Mouse (Mus musculus) forebrain, embryonic 12.5 days (tissue): ENCODE data around the gene Dazap2. TPM values are rescaled to one million over a fixed set of nuclear protein-coding genes. Genes with fewer than 3 reads are reported as not detected.

ENCODE experiments used
- ATAC-seq: fragments of 200-750 bp; cut with Nextera tagmentation; 2 replicates; pipeline ENCODE4 v1.8.0; 2017; ENCODE audit warnings: moderate TSS enrichment; ENCODE audit not compliant: low FRiP score
- H3K27ac ChIP-seq: fragments of 300-500 bp; sonication (generic); 2 replicates; pipeline ENCODE4 v1.5.1; 2016; ENCODE audit warnings: mild to moderate bottlenecking
- H3K27me3 ChIP-seq: fragments of 300-500 bp; sonication (generic); 2 replicates; pipeline ENCODE4 v1.6.1; 2016; ENCODE audit warnings: mild to moderate bottlenecking
- H3K36me3 ChIP-seq: fragments of 300-500 bp; sonication (generic); replicated peaks from 2 replicates; pipeline ENCODE4 v1.6.1; 2016; ENCODE audit warnings: mild to moderate bottlenecking
- H3K4me1 ChIP-seq: fragments of 300-500 bp; sonication (generic); 2 replicates; pipeline ENCODE4 v1.6.1; 2016
- H3K4me2 ChIP-seq: fragments of 300-500 bp; sonication (generic); 2 replicates; pipeline ENCODE4 v1.6.1; 2016; ENCODE audit warnings: mild to moderate bottlenecking, moderate library complexity
- H3K4me3 ChIP-seq: fragments of 300-500 bp; sonication (generic); replicated peaks from 2 replicates; pipeline ENCODE4 v1.5.1; 2016; ENCODE audit warnings: mild to moderate bottlenecking
- H3K9ac ChIP-seq: fragments of 300-500 bp; sonication (generic); 2 replicates; pipeline ENCODE4 v1.6.1; 2016; ENCODE audit warnings: mild to moderate bottlenecking
- H3K9me3 ChIP-seq: fragments of 300-500 bp; sonication (generic); 2 replicates; pipeline ENCODE4 v1.6.1; 2016
- WGBS: fragments of 180-500 bp; shearing (Covaris S2); methylation state at CpG from one replicate; pipeline ENCODE4 v1.1.7; 2016; 5-methylcytosine and 5-hydroxymethylcytosine counted together
- polyA plus RNA-seq: library from polyadenylated mRNA; unstranded; fragments of >200 nt; fragmentation: Nextera tagmentation; extraction: Ambion mirVana; gene quantifications from 2 replicates; pipeline ENCODE4 v1.2.1, GENCODE M21; 2016

Gene Dazap2
- polyA plus RNA-seq, 1 experiment from 2014 or later: 197 TPM

DNA sequence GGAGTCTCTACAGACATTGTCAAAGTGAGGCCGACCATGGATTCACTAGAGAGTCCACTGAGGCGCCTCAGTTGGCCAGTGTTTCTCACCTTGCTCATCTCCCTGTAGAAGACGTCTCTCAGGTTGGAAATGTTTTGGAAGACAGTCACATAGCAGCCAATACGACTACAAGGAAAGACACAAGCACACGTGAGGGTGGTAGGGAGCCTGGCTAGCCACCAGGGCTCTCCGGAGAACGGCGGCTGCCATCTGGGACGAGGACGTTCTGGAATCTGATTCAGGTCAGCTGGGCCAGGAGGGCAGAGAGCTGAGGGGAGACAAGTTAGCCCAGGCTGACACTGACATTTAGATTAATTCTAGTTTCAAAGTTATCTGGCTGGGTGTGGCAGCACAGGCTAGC, 35.0 kb downstream of the Dazap2 start:
- Histone ChIP-seq H3K9ac (no peak overlapping the region), H3K4me3 (no peak overlapping the region), H3K4me1 (no peaks in the 10 kb centered on the region), H3K9me3 (no peaks in the 10 kb centered on the region), H3K27me3 (no peaks in the 10 kb centered on the region), H3K36me3 (no peaks in the 10 kb centered on the region), H3K27ac (no peak overlapping the region), H3K4me2 (no peak overlapping the region)
- 87% methylated on average over 10 of the region's 10 CpGs for WGBS
- ATAC-seq: no peak

DNA sequence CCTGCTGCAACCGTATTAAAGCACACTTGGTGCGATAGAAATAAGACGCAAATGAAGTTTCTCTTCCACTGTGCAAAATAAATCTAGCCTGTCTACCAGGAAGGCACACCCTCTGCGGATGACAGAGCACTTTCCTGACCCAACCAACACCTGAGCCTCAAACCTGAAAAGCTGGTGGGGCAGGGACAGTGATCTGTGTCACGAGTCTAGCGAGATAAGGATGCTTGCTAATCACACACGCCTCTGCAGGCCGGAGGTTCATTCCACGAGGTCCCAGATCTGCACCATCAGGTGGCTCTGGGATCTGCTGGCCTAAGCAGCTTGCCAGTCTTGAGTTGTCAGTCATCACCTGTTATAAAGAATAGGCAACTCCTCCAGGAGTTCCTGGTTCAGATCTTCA, 36.5 kb downstream of the Dazap2 start:
- WGBS: 85% methylated on average over 9 of the region's 9 CpGs
- Histone ChIP-seq H3K4me2 (no peak overlapping the region), H3K4me3 (no peak overlapping the region), H3K27ac (no peak overlapping the region), H3K4me1 (no peaks in the 10 kb centered on the region), H3K36me3 (no peaks in the 10 kb centered on the region), H3K27me3 (no peaks in the 10 kb centered on the region), H3K9me3 (no peaks in the 10 kb centered on the region), H3K9ac (no peak overlapping the region)
- ATAC-seq: no peak

DNA sequence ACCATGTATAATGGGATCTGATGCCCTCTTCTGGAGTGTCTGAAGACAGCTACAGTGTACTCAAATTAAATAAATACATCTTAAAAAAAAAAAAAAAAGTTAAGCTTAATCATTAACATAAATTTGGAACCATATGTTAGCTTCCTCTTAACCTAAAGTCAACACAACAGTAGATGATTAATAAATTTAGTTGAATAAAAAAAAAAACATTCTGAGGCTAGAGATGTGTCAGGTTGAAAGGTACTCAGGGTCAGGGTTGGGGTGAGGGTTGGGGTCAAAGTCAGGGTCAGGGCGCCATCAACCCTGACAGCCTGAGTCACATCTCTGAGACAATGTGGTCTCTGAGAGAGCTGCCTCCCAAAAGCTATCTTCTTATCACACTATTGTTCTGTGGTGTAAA, 39.1 kb downstream of the Dazap2 start:
- no peak overlapping the region for H3K4me3 ChIP-seq
- WGBS: 82% methylated on average over 1 of the region's 1 CpGs
- no peak for ATAC-seq
- no peaks in the 10 kb centered on the region for H3K4me1 ChIP-seq
- H3K36me3 ChIP-seq: no peaks in the 10 kb centered on the region
- H3K9ac ChIP-seq: no peak overlapping the region
- H3K27me3 ChIP-seq: no peaks in the 10 kb centered on the region
- no peaks in the 10 kb centered on the region for H3K9me3 ChIP-seq
- H3K27ac ChIP-seq: no peak overlapping the region
- no peak overlapping the region for H3K4me2 ChIP-seq

DNA sequence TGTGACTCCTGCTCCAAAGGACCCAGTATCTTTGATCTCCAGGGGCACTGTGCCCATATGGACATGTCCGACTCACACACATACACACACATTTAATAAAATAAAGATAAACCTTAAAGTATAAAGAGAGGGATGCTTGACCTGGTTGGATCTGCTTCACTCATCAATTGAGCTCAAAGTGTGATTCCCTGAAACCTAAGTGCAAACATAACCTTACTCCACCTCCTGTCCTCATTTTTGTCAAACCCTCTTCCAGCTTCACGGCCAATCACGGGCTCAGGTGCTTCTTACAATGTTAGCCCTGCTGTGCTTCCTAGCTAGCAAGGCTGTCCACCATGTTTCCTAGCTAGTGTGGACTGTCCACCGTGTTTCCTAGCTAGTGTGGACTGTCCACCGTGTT, 40.1 kb downstream of the Dazap2 start:
- H3K27ac ChIP-seq: no peak overlapping the region
- ATAC-seq: no peak
- no peaks in the 10 kb centered on the region for H3K9me3 ChIP-seq
- H3K36me3 ChIP-seq: no peaks in the 10 kb centered on the region
- no peaks in the 10 kb centered on the region for H3K4me1 ChIP-seq
- no peaks in the 10 kb centered on the region for H3K27me3 ChIP-seq
- H3K4me3 ChIP-seq: no peak overlapping the region
- H3K4me2 ChIP-seq: no peak overlapping the region
- 80% methylated on average over 5 of the region's 5 CpGs for WGBS
- no peak overlapping the region for H3K9ac ChIP-seq

DNA sequence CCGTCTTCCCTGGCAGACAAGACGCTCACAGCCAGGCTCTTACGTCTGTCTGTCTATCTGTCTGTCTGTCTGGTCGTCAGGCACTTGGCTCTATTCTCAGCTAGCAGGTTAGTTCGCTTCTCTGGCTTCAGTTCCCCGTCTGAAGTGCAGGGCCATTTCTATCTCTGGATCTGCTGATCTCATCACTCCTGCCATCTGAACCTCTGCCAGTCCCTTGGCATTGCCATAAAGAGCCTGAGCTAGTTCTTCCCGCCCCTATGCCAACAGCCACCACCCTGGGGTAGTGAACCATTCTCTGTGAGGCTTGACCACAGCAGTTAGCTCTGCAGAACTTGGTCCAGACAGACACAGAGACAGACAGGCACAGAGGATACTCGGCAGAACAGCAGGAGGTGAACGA, 45.2 kb downstream of the Dazap2 start:
- Histone ChIP-seq H3K4me3 (no peak overlapping the region), H3K4me1 (no peaks in the 10 kb centered on the region), H3K27me3 (0 out of 2 replicates have a peak, but pooled peaks cover 4% of the 10 kb centered on the region), H3K9ac (no peak overlapping the region), H3K4me2 (no peak overlapping the region), H3K27ac (no peak overlapping the region), H3K36me3 (no peaks in the 10 kb centered on the region), H3K9me3 (no peaks in the 10 kb centered on the region)
- 86% methylated on average over 9 of the region's 9 CpGs for WGBS
- no peak for ATAC-seq

DNA sequence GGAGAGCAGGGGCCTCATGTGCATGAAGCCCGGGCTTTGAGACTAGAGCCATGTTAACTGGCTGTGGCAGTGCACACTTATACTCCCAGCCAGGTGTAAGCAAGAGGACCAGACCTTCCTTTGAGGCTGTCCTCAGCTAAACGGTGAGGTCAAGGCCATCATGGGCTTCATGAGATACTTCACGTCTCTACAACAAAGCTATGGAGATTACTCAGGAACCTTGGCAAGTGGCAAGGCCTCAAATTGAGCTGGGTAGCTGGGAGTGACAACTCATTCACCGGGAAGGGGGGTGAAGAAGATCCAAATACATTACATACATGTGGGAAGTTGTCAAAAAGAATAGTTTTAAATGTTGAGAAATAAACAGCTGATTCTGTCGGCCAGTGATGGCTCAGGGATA, 45.7 kb downstream of the Dazap2 start:
- Histone ChIP-seq H3K36me3 (no peaks in the 10 kb centered on the region), H3K4me1 (no peaks in the 10 kb centered on the region; the same call in 1 of the 2 replicates), H3K4me3 (no peak overlapping the region), H3K27me3 (0 out of 2 replicates have a peak, but pooled peaks cover 4% of the 10 kb centered on the region), H3K27ac (no peak overlapping the region), H3K9me3 (no peaks in the 10 kb centered on the region), H3K4me2 (no peak overlapping the region), H3K9ac (no peak overlapping the region)
- no peak for ATAC-seq
- WGBS: 85% methylated on average over 5 of the region's 5 CpGs

DNA sequence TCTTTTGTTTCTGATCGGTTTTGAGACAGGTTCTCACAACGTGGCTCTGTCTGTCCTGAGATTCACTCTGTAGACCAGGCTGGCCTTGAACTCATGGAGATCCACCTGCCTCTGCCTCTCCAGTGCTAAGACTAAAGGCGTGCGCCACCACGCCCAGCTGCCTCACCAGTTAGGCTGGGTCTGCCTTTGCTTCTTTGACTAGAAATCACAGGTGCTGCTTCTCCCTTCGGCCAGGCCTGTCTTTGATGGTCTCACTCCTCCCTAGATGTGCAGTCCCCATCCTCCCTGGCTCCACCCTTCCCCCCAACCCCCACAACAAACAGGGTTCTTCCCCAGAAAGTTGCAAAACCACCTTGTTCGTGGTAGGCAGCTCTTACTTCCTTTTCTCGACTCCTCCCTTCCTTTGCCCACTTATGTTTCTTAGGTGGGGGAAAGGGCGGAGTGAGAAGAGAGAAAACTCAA, 49.7 kb downstream of the Dazap2 start:
- Histone ChIP-seq H3K9me3 (no peaks in the 10 kb centered on the region), H3K27ac (no peak overlapping the region), H3K9ac (no peak overlapping the region), H3K4me1 (peaks cover 10% of the 10 kb centered on the region), H3K36me3 (no peaks in the 10 kb centered on the region), H3K4me2 (no peak overlapping the region), H3K4me3 (no peak overlapping the region), H3K27me3 (0 out of 2 replicates have a peak, but pooled peaks cover 4% of the 10 kb centered on the region)
- WGBS: 80% methylated on average over 9 of the region's 9 CpGs
- ATAC-seq: no peak

DNA sequence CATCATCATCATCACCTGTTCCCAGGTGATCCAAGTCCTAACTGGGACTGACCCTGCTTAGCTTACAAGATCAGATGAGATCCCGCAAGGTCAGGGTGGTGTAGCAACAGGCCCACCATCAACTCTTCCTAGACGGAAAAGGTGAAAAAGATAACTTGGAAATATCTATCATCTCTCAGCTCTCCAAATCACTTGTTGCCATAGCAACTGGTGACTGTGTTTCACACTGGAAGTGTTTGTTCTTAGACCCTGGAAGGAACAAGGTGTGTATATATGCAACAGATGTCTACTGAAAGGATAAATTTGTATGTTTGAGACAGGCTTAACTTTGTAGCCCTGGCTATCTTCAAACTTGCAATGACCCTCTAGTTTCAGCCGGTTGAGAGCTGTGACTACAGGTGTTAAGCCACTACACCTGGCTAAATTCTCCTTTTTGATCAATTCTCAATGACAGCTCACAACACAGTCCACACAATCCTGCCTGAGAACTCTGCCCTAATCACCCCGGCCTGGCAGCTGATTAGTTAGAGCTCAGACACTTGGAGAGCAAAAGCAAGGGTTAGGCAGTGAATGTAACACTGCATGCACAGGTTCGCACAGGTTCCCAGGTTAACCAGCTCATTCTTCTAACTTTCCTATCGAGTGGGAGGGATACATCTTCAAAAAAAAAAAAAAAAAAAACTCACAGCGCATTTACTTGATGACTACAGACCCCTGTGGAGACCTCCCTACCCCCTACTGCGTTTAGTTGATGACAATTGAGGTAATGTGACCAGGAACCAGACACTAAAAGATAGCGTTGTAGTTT, 50.5 kb downstream of the Dazap2 start:
- H3K36me3 ChIP-seq: no peaks in the 10 kb centered on the region
- H3K4me2 ChIP-seq: no peak overlapping the region
- 40% methylated on average over 9 of the region's 9 CpGs for WGBS
- ATAC-seq: no peak
- no peak overlapping the region for H3K4me3 ChIP-seq
- H3K27me3 ChIP-seq: 0 out of 2 replicates have a peak, but pooled peaks cover 1% of the 10 kb centered on the region
- peaks cover 10% of the 10 kb centered on the region for H3K4me1 ChIP-seq
- no peaks in the 10 kb centered on the region for H3K9me3 ChIP-seq
- no peak overlapping the region; the same call in 1 of the 2 replicates for H3K9ac ChIP-seq
- no peak overlapping the region for H3K27ac ChIP-seq

DNA sequence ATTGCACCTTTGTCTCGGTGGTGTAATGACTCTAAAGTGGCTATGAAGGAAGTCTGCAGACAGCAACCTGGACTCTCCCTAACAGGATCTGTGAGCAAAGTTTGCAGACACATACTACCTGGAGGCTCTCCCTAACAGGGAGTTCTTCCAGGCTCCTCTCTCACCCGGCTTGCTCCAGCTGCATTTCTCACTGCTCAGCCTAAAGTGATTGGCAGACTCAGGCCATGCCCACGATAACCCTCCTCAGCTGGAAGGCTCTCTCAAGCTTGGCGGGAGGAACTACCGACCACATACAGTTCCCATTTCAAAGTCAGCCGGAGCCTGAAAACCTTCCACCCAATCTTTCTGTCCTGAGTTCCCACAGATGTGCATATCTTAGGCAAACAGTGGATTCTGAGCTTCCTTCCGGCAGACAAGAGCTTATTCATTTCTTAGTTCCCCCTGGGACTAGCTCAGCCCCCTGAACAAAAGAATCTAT, 51.1 kb downstream of the Dazap2 start:
- no peaks in the 10 kb centered on the region for H3K36me3 ChIP-seq
- no peak overlapping the region for H3K27ac ChIP-seq
- WGBS: 19% methylated on average over 7 of the region's 7 CpGs
- no peak overlapping the region for H3K4me3 ChIP-seq
- no peak for ATAC-seq
- H3K27me3 ChIP-seq: no peaks in the 10 kb centered on the region
- H3K4me1 ChIP-seq: peaks cover 10% of the 10 kb centered on the region
- H3K4me2 ChIP-seq: no peak overlapping the region
- no peak overlapping the region; the same call in 1 of the 2 replicates for H3K9ac ChIP-seq
- H3K9me3 ChIP-seq: no peaks in the 10 kb centered on the region

DNA sequence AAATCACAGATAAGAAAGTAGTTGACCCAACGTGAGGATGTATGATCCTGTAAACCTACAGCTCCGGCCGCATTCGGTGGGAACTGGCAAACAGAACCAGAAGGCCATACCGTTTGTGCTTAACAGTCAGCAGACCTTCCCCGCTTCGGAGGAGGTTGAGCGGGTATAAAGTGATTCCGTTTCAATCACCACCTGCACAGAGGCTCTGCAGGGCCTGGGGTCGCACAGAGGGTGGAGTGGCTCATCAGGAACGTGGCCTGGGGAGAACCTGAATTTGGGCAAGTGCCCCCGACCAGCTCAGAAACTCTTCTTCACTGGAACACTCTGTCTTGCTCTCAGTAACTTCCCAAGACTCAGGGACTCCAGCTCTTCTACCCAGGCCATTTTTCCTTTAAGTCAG, 51.7 kb downstream of the Dazap2 start:
- ATAC-seq: no peak
- Histone ChIP-seq H3K27me3 (no peaks in the 10 kb centered on the region), H3K9me3 (no peaks in the 10 kb centered on the region), H3K27ac (no peak overlapping the region), H3K4me2 (no peak overlapping the region), H3K4me1 (peaks cover 10% of the 10 kb centered on the region), H3K4me3 (no peak overlapping the region), H3K36me3 (no peaks in the 10 kb centered on the region), H3K9ac (no peak overlapping the region)
- WGBS: 37% methylated on average over 12 of the region's 12 CpGs

DNA sequence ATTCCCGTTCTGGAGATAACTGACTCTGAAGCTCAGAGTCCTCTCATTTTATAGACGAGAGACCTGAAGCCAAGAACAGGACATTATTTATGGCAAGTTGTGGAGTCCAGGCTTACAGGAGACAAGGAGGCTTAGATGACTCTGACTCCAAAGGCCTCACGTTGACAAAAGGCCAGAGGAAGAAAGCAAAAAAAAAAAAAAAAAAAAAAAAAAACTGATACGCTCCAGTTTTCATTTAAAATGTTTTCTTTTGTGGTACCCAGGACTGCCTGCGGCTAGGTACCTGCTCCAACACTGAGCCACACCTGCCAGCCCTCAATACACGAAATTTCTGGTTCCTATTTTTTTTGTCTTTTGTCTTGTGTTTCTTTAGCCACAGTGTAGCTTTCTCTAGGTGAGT, 52.3 kb downstream of the Dazap2 start:
- no peaks in the 10 kb centered on the region for H3K36me3 ChIP-seq
- no peak overlapping the region for H3K27ac ChIP-seq
- H3K9me3 ChIP-seq: no peaks in the 10 kb centered on the region
- no peak for ATAC-seq
- H3K4me2 ChIP-seq: no peak overlapping the region
- peaks cover 10% of the 10 kb centered on the region for H3K4me1 ChIP-seq
- H3K9ac ChIP-seq: no peak overlapping the region
- WGBS: 63% methylated on average over 6 of the region's 6 CpGs
- H3K27me3 ChIP-seq: no peaks in the 10 kb centered on the region
- H3K4me3 ChIP-seq: no peak overlapping the region

DNA sequence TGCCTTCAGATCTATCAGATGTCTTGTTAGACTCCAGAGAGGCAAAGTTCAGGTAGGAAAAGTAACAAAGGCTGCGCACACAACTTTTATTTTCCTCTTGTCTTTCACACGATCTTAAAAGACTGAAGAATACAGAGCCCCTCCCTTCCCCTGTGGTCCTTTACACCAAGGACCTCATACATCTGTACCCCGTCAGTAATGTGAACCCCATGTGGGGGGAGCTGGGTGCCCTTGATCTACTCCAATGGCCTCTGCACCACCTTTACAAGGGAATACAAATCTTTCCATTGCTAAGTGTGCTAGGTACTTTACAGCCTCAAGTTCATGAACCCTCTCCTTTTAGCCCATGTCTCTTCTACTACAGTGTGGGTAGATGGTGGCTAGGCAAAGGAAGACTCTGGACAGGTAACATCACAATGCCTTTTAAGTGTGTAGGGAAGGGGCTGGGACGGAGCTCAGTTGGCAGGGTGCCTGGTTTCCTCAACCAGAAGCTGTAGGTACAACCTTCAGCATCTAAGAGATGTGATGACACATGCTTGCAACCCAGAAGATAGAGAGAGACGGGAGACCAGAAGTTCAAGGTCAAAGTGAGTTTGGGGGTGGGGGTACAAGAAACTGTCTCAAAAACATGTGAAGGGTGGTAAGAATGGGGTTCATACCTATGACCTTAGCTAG, 52.9 kb downstream of the Dazap2 start:
- Histone ChIP-seq H3K36me3 (no peaks in the 10 kb centered on the region), H3K27ac (no peak overlapping the region), H3K4me1 (peaks cover 10% of the 10 kb centered on the region), H3K27me3 (no peaks in the 10 kb centered on the region), H3K4me2 (no peak overlapping the region), H3K4me3 (no peak overlapping the region), H3K9me3 (no peaks in the 10 kb centered on the region), H3K9ac (no peak overlapping the region)
- ATAC-seq: no peak
- 87% methylated on average over 5 of the region's 5 CpGs for WGBS
